Comparison of ENCODE assay signal across 18 mouse cellular contexts in the genomic region with DNA sequence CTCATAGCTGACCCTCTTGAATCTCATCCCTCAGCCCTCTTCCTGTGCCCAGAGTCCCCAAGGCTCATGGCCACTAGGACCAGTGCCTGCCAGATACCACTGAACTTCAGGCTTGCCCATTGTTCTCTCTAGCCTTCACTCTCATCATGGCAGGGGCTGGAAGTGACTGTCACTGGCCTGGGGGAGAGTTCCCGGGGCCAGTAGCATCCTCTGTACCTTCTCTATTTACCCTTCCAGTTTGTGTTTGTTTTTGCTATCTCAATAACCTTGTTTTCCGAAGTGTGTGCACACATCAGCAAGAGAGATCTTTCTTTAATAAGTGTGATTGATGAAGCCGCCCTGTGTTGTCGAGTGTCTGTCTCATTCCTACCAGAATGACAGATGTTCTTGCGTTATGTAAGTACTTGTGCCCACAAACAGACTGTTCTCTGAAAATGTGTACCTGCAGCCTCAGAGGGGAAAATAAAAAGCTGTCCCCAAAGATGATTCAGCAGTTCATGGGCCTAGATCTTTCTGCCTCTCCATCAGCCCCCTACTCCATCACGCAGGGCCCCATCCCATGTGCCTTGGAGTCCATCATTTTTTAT.
"Had no signal": no experiment of that assay in that cellular context is flagged by ENCODE, and none has a peak within 500 bp of the region (broad histone marks: within the 10 kb centered on the region; RNA-seq: fewer than 3 reads in every experiment).

No protein-coding gene starts in this region.

- H3K9ac ChIP-seq: kidney, embryonic 15.5 days; limb, embryonic 12.5 days; limb, embryonic 15.5 days; liver, embryonic 14.5 days; liver, postnatal 0 days; lung, embryonic 14.5 days; neural tube, embryonic 12.5 days had no signal

- ATAC-seq: liver, postnatal 0 days; lung, postnatal 0 days had no signal

- DNase-seq: kidney, adult 11 months; kidney, adult 8-10 months; kidney, postnatal 10 days; kidney, postnatal 36 days; left cerebral cortex, postnatal 4 days; liver, postnatal 0 days; lung, embryonic 14.5 days; midbrain, embryonic 14.5 days; thymus, adult 18-20 months; thymus, postnatal 36 days had no signal

- H3K36me3 ChIP-seq: kidney, embryonic 15.5 days; limb, embryonic 15.5 days; neural tube, embryonic 12.5 days had no signal

- H3K27me3 ChIP-seq: kidney, embryonic 15.5 days; limb, embryonic 12.5 days; limb, embryonic 15.5 days; neural tube, embryonic 12.5 days had no signal

- H3K4me1 ChIP-seq: kidney, embryonic 15.5 days; limb, embryonic 12.5 days; limb, embryonic 15.5 days; neural tube, embryonic 12.5 days had no signal

- H3K9me3 ChIP-seq: kidney, embryonic 15.5 days; limb, embryonic 12.5 days; limb, embryonic 15.5 days; neural tube, embryonic 12.5 days had no signal

- H3K4me2 ChIP-seq: kidney, embryonic 15.5 days; limb, embryonic 12.5 days; limb, embryonic 15.5 days; liver, embryonic 11.5 days; lung, embryonic 14.5 days; neural tube, embryonic 12.5 days had no signal

- H3K27ac ChIP-seq: kidney, embryonic 15.5 days; limb, embryonic 12.5 days; limb, embryonic 15.5 days; liver, embryonic 14.5 days; macrophage; neural tube, embryonic 12.5 days had no signal

- H3K4me3 ChIP-seq: kidney, embryonic 15.5 days; limb, embryonic 12.5 days; limb, embryonic 15.5 days; neural tube, embryonic 12.5 days had no signal
